Mouse (Mus musculus) spleen, adult 2 months (tissue): ENCODE data around the gene Ppp1r14b. TPM values are rescaled to one million over a fixed set of nuclear protein-coding genes. Genes with fewer than 3 reads are reported as not detected.
A peak's percentile ranks its signal among the peaks of the same experiment; 100 is the strongest.
"Not testable (repeated sequence)": the region's sequence is repeated elsewhere in the genome, so short reads cannot be mapped to it uniquely, and the experiment has no call there.

Experiments used
- DNase-seq, 2 experiments: peaks; one replicate each; pipeline versions ENCODE4 v3.0.0 to v3.0.0-alpha.2; 2012 to 2021; ENCODE audit warnings: low spot score in 2 of 2, low read depth in 1 of 2
- H3K27ac ChIP-seq: fragments of 200-500 bp; 2 replicates; pipeline ENCODE4 v1.5.1; 2012; ENCODE audit warnings: low read length, inconsistent platforms; ENCODE audit not compliant: insufficient read depth
- H3K27me3 ChIP-seq: fragments of 200-500 bp; 2 replicates; pipeline ENCODE4 v1.6.1; 2012; ENCODE audit warnings: mild to moderate bottlenecking, moderate library complexity, low read length, inconsistent platforms; ENCODE audit not compliant: control insufficient read depth, insufficient read depth
- H3K36me3 ChIP-seq: fragments of 200-500 bp; 2 replicates; pipeline ENCODE4 v1.6.1; 2012; ENCODE audit warnings: mild to moderate bottlenecking, low read length, inconsistent platforms; ENCODE audit not compliant: control insufficient read depth, insufficient read depth
- H3K4me1 ChIP-seq: fragments of 200-500 bp; 2 replicates; pipeline ENCODE4 v1.6.1; 2011; ENCODE audit warnings: inconsistent platforms; ENCODE audit not compliant: control insufficient read depth, insufficient read depth, insufficient read length
- H3K4me3 ChIP-seq: fragments of 200-500 bp; 2 replicates; pipeline ENCODE4 v1.5.1; 2011; ENCODE audit warnings: mild to moderate bottlenecking, inconsistent platforms; ENCODE audit not compliant: insufficient read depth, insufficient read length; ENCODE audit errors: extremely low read depth
- CTCF ChIP-seq: fragments of 200-500 bp; IDR thresholded peaks from 2 replicates; pipeline ENCODE4 v1.5.1; 2011; ENCODE audit warnings: mild to moderate bottlenecking, inconsistent platforms; ENCODE audit not compliant: insufficient read depth, insufficient read length, insufficient replicate concordance; ENCODE audit errors: extremely low read depth
- POLR2A ChIP-seq: fragments of 200-500 bp; IDR thresholded peaks from 2 replicates; pipeline ENCODE4 v1.6.1; 2011; ENCODE audit warnings: low read depth, low read length, inconsistent platforms
- WGBS: fragments of 180-500 bp; shearing (Covaris S2); methylation state at CpG from one replicate; pipeline ENCODE4 v1.1.7; 2018; 5-methylcytosine and 5-hydroxymethylcytosine counted together
- polyA plus RNA-seq: library from polyadenylated mRNA; depleted of rRNA; stranded (reverse); fragments of >200 nt; gene quantifications from 2 replicates; pipeline ENCODE4 v1.2.3, GENCODE M21; 2012

Ppp1r14b gene
- polyA plus RNA-seq, 1 experiment, result 69.0 TPM

DNA sequence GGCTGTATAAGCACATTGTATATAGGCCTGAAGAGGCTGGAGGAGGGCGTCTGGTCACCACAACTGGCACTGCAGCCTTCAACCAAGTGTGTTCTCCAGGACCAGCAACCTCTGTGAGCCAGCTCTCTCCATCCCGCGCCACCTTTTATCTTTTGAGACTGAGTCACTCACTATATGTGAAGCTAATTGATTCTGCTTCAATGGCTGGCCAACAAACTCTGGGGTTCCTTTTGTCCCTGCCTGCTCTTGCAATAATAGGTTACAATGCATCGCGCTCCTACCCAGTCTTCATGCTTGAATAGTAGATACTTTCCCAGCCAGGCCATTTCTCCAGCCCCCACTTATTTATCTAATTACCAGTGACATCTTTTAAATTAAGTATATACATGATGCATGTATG lies 8.9 kb downstream of the Ppp1r14b start:
- Histone ChIP-seq H3K27ac (no peak overlapping the region), H3K27me3 (no peaks in the 10 kb centered on the region), H3K4me3 (no peak overlapping the region), H3K4me1 (peaks cover 10% of the 10 kb centered on the region), H3K36me3 (no peaks in the 10 kb centered on the region)
- no peak for DNase-seq
- 97% methylated on average over 5 of the region's 5 CpGs for WGBS
- no peak for TF ChIP-seq CTCF
- no peak for TF ChIP-seq POLR2A

GRCm38 (mm10) chr19:6985300-6985699 lies 10.5 kb downstream of the Ppp1r14b start:
- Histone ChIP-seq H3K4me1 (peaks cover 4% of the 10 kb centered on the region), H3K27me3 (no peaks in the 10 kb centered on the region), H3K27ac (no peak overlapping the region), H3K4me3 (no peak overlapping the region), H3K36me3 (no peaks in the 10 kb centered on the region)
- TF ChIP-seq CTCF (no peak), POLR2A (no peak)
- WGBS, result 94% methylated on average over 19 of the region's 19 CpGs
- DNase-seq, result no peak

DNA sequence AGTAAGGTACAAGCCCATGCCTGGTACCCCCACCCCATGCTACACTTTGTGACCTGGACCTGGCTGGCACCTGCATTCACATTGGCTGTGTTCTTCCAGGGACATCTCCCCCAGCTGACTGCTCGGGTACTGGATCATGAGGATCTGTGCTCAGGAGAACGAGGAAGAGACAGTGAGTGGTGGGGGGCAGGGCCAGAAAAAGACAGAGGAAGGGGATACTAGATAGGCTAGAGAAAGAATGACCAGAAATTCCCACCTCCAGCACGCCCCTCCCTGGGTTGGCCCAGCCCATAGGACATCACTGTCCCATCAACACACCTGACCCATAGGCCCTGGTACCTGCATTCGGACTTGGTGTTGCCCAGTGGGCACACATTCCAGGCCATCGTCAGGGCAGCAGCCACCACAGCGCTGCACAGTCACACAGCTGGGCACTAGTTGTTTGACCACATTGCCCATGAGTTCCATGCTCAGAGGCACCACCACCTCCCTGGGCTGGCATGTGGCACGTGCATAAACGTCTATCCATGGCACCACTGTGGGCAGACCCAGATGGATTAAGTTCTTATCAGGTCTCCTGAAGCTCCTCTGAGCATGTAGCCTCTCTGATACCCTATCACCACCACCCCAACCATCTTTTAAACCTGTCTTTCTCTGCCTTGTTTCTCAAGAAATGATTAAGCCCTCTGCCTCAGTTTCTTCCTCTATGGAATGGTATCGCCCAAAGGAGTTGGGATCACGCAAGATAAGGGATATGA lies 11.4 kb downstream of the Ppp1r14b start:
- Histone ChIP-seq H3K27me3 (no peaks in the 10 kb centered on the region), H3K27ac (no peak overlapping the region), H3K4me3 (no peak overlapping the region), H3K4me1 (peaks cover 4% of the 10 kb centered on the region), H3K36me3 (no peaks in the 10 kb centered on the region)
- no peak for DNase-seq
- TF ChIP-seq POLR2A (no peak), CTCF (no peak)
- 84% methylated on average over 10 of the region's 10 CpGs for WGBS

GRCm38 (mm10) chr19:6987061-6987903 lies 12.5 kb downstream of the Ppp1r14b start, which contains the start of gene Vegfb:
Gene Vegfb, minus strand, starts transcription at chr19:6987651.
- Histone ChIP-seq H3K27me3 (no peaks in the 10 kb centered on the region), H3K4me3 (peak within 1 kb of the TSS; percentile 75), H3K4me1 (peaks cover 4% of the 10 kb centered on the region), H3K27ac (no peak within 1 kb of the TSS), H3K36me3 (no peaks in the 10 kb centered on the region)
- DNase-seq, result peak in 1 of 2 experiments; percentile 61
- under 1% methylated on average over 77 of the region's 85 CpGs for WGBS
- TF ChIP-seq POLR2A (no peak), CTCF (no peak)

- 14% methylated on average over 8 of the region's 8 CpGs for WGBS
- Histone ChIP-seq H3K27me3 (no peaks in the 10 kb centered on the region), H3K4me1 (peaks cover 5% of the 10 kb centered on the region), H3K4me3 (peak overlapping the region; percentile 75), H3K27ac (no peak overlapping the region), H3K36me3 (no peaks in the 10 kb centered on the region)
- TF ChIP-seq POLR2A (no peak), CTCF (no peak)
- no peak for DNase-seq
These were observed 13.1 kb downstream of the Ppp1r14b start for GRCm38 (mm10) chr19:6987904-6988285.

GRCm38 (mm10) chr19:6989251-6989650 lies 14.5 kb downstream of the Ppp1r14b start:
- 96% methylated on average over 8 of the region's 8 CpGs for WGBS
- Histone ChIP-seq H3K36me3 (no peaks in the 10 kb centered on the region), H3K4me1 (peaks cover 8% of the 10 kb centered on the region), H3K4me3 (no peak overlapping the region), H3K27ac (no peak overlapping the region), H3K27me3 (no peaks in the 10 kb centered on the region)
- TF ChIP-seq CTCF (no peak), POLR2A (no peak)
- no peak for DNase-seq

- Histone ChIP-seq H3K4me3 (no peak overlapping the region), H3K27me3 (no peaks in the 10 kb centered on the region), H3K4me1 (peaks cover 20% of the 10 kb centered on the region), H3K27ac (no peak overlapping the region), H3K36me3 (no peaks in the 10 kb centered on the region)
- DNase-seq, result no peak
- no peak for TF ChIP-seq POLR2A
- WGBS, result 86% methylated on average over 6 of the region's 6 CpGs
These were observed 15.9 kb downstream of the Ppp1r14b start for GRCm38 (mm10) chr19:6990712-6991111.

DNA sequence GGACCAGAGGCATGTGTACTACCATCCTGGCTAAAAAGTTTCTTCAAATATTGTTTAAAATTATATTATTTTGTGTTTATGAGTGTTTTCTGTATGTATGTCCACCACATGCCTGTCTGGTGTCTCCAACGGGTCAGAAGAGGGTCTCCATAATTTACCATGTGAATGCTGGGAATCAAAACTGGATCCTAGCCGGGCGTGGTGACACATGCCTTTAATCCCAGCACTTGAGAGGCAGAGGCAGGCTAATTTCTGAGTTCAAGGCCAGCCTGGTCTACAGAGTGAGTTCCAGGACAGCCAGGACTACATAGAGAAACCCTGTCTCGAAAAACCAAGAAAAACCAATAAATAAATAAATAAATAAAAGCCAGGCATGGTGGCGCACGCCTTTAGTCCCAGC lies 16.4 kb downstream of the Ppp1r14b start:
- not testable (repeated sequence) for H3K27me3 ChIP-seq, H3K4me3 ChIP-seq, H3K36me3 ChIP-seq, DNase-seq, H3K27ac ChIP-seq
- H3K4me1 ChIP-seq, result peaks cover 20% of the 10 kb centered on the region
- WGBS, result 94% methylated on average over 6 of the region's 6 CpGs
